Mouse (Mus musculus): ENCODE data around the gene Bag5. TPM values are rescaled to one million over a fixed set of nuclear protein-coding genes. Genes with fewer than 3 reads are reported as not detected.

The Bag5 gene
- total and polyA plus RNA-seq, 3 experiments = 24.0 to 38.0 TPM; not detected in 1

- no peak overlapping the region for H3K4me3 ChIP-seq (ENCODE audit: control insufficient read depth in 1 of 2, insufficient read depth in 1 of 2, low read depth in 2 of 2, low read length in 2 of 2)
- H3K9me3 ChIP-seq (replicated peaks; ENCODE audit: insufficient read depth, low read length) = no peaks in the 10 kb centered on the region
- H3K4me1 ChIP-seq (ENCODE audit: control insufficient read depth in 1 of 2, insufficient read depth in 2 of 2, low read length in 2 of 2) = peaks cover 5 to 9% of the 10 kb centered on the region in 2 experiments
- H3K36me3 ChIP-seq (ENCODE audit: control insufficient read depth in 1 of 2, insufficient read depth in 2 of 2, low read length in 2 of 2) = peaks cover 0 to 9% of the 10 kb centered on the region in 2 experiments; a peak in 2 of 4 replicates
- TF ChIP-seq MAZ (IDR thresholded peaks at IDR 0.05; ENCODE audit: low read depth, low read length) (no peak), MAX (IDR thresholded peaks at IDR 0.05; ENCODE audit: low read length) (no peak), SMC3 (IDR thresholded peaks at IDR 0.05; ENCODE audit: low read depth, low read length) (no peak), UBTF (IDR thresholded peaks at IDR 0.05; ENCODE audit: borderline replicate concordance, insufficient read depth, low read depth, low read length) (no peak), ZC3H11A (IDR thresholded peaks at IDR 0.05; ENCODE audit: low read depth, low read length) (no peak), HCFC1 (IDR thresholded peaks at IDR 0.05; ENCODE audit: low read depth, low read length) (no peak), ZKSCAN1 (IDR thresholded peaks at IDR 0.05; ENCODE audit: low read depth, low read length) (no peak), GATA1 (IDR thresholded peaks at IDR 0.05; ENCODE audit: low read depth, low read length) (no peak), POLR2A (IDR thresholded peaks at IDR 0.05; ENCODE audit: control insufficient read depth in 1 of 2, insufficient read depth in 1 of 2, low read depth in 1 of 2, low read length in 2 of 2, poor library complexity in 1 of 2) (no peak), ZMIZ1 (IDR thresholded peaks at IDR 0.05; ENCODE audit: low read depth, low read length) (no peak), CHD2 (IDR thresholded peaks at IDR 0.05; ENCODE audit: low read length) (no peak), CTCF (IDR thresholded peaks at IDR 0.05 in 2 of 3, conservative IDR thresholded peaks at IDR 0.05 in 1 of 3; ENCODE audit: control insufficient read depth in 1 of 3, insufficient read depth in 1 of 3, low read depth in 2 of 3, low read length in 3 of 3, poor library complexity in 1 of 3, severe bottlenecking in 1 of 3) (no peak), NRF1 (IDR thresholded peaks at IDR 0.05; ENCODE audit: insufficient read depth, low read depth, low read length, poor library complexity, severe bottlenecking) (no peak), JUND (IDR thresholded peaks at IDR 0.05; ENCODE audit: low read depth, low read length) (no peak), MEF2A (IDR thresholded peaks at IDR 0.05; ENCODE audit: extremely low read depth, insufficient replicate concordance, low read depth, low read length, poor library complexity, severe bottlenecking) (no peak), TBP (IDR thresholded peaks at IDR 0.05; ENCODE audit: low read depth, low read length) (no peak), BHLHE40 (IDR thresholded peaks at IDR 0.05; ENCODE audit: borderline replicate concordance, low read depth, low read length) (no peak)
- no peak overlapping the region for H3K9ac ChIP-seq (ENCODE audit: control insufficient read depth, low read depth, low read length, poor library complexity, severe bottlenecking)
- H3K27me3 ChIP-seq (ENCODE audit: control insufficient read depth in 1 of 2, insufficient read depth in 2 of 2, low read length in 2 of 2) = no peaks in the 10 kb centered on the region
- no peaks in the 10 kb centered on the region; the same call in 1 of the 2 replicates for H3K79me2 ChIP-seq (ENCODE audit: control insufficient read depth, insufficient read depth, low read length, poor library complexity)
- H3K27ac ChIP-seq (ENCODE audit: control insufficient read depth, low read depth, low read length) = no peak overlapping the region
- no peak for DNase-seq (ENCODE audit: low read depth, low spot score)
Observed at GRCm38 (mm10) chr12:111670976-111671375, 42.1 kb downstream of the Bag5 start.

- no peaks in the 10 kb centered on the region for H3K9me3 ChIP-seq (replicated peaks; ENCODE audit: insufficient read depth, low read length)
- H3K4me1 ChIP-seq (ENCODE audit: control insufficient read depth in 1 of 2, insufficient read depth in 2 of 2, low read length in 2 of 2) = peaks cover 3 to 4% of the 10 kb centered on the region in 2 experiments
- H3K36me3 ChIP-seq (ENCODE audit: control insufficient read depth in 1 of 2, insufficient read depth in 2 of 2, low read length in 2 of 2) = peaks cover 0 to 4% of the 10 kb centered on the region in 2 experiments; a peak in 2 of 4 replicates
- no peaks in the 10 kb centered on the region; the same call in 1 of the 2 replicates for H3K79me2 ChIP-seq (ENCODE audit: control insufficient read depth, insufficient read depth, low read length, poor library complexity)
- no peaks in the 10 kb centered on the region for H3K27me3 ChIP-seq (ENCODE audit: control insufficient read depth in 1 of 2, insufficient read depth in 2 of 2, low read length in 2 of 2)
- H3K27ac ChIP-seq (ENCODE audit: control insufficient read depth, low read depth, low read length) = no peak overlapping the region
- TF ChIP-seq POLR2AphosphoS5 (IDR thresholded peaks at IDR 0.05; ENCODE audit: borderline replicate concordance, low read depth, low read length) (no peak), RCOR1 (IDR thresholded peaks at IDR 0.05; ENCODE audit: low read depth, low read length) (no peak), MAFK (IDR thresholded peaks at IDR 0.05; ENCODE audit: borderline replicate concordance, low read depth, low read length) (no peak), TAL1 (IDR thresholded peaks at IDR 0.05; ENCODE audit: low read length) (no peak), MXI1 (IDR thresholded peaks at IDR 0.05; ENCODE audit: low read depth, low read length) (no peak), MAZ (IDR thresholded peaks at IDR 0.05; ENCODE audit: low read depth, low read length) (no peak), USF2 (IDR thresholded peaks at IDR 0.05; ENCODE audit: borderline replicate concordance in 1 of 2, insufficient read depth in 1 of 2, low read depth in 1 of 2, low read length in 2 of 2) (no peak), ZC3H11A (IDR thresholded peaks at IDR 0.05; ENCODE audit: low read depth, low read length) (no peak), USF1 (IDR thresholded peaks at IDR 0.05; ENCODE audit: low read depth, low read length) (no peak), RAD21 (IDR thresholded peaks at IDR 0.05; ENCODE audit: low read depth, low read length) (no peak), E2F4 (IDR thresholded peaks at IDR 0.05; ENCODE audit: borderline replicate concordance, low read depth, low read length) (no peak)
- no peak overlapping the region for H3K9ac ChIP-seq (ENCODE audit: control insufficient read depth, low read depth, low read length, poor library complexity, severe bottlenecking)
- no peak for DNase-seq (ENCODE audit: low read depth, low spot score)
- no peak overlapping the region for H3K4me3 ChIP-seq (ENCODE audit: control insufficient read depth in 1 of 2, insufficient read depth in 1 of 2, low read depth in 2 of 2, low read length in 2 of 2)
Observed at GRCm38 (mm10) chr12:111670371-111670971, 42.6 kb downstream of the Bag5 start.
